Mouse (Mus musculus) megakaryocyte-erythroid progenitor cell, adult 5-6 weeks (primary cell): ENCODE measurements at regions not wholly inside any gene's neighbourhood (a gene's known extent, or its start where the extent isn't known, plus 50 kb on each side); places are given as distances from the start of the nearest gene placed in this dataset.

Experiments used
- ATAC-seq: replicated peaks from 2 replicates; pipeline ENCODE4 v1.8.0; 2016; ENCODE audit warnings: mild to moderate bottlenecking, inconsistent platforms; ENCODE audit not compliant: severe bottlenecking, poor library complexity, low FRiP score, low TSS enrichment

DNA sequence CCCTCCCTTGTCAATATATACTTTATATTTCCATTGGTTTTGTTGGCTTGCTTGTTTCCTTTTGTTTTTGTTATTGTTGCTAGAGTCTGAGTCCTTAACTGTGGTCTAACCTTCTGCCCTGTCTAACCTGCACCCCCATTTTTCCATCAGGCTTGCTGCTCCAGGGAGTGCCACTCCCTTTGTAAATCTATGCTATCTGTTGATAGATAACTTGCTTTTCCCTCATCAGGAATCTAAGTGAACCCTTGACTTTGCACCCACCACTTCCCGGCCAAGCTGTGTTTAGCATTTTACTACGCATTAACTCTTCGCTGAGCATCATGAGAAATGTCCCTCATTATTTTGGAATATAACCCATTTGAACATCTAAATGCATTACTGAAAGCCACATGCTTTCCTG, 193.8 kb upstream of the Mctp2 start:
- no peak for ATAC-seq

DNA sequence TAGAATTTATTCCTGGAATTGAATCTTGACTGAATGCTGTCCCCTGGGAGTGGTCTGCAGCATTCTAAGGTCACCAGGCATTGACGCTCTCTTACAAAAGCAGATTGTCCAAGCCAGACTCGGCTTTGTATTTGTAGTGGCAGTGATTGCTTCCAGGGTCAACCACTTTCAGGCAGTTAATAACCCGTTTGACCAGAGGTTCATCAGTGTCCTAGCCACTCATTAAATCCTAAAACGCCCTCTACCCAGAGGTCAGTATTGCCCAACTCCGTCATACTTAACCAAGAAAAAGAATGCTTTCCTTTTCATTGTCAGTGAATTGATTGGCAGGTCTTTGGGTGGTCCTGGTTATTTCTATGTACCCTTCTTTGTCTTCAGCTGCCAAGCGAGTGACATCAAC, 194.6 kb upstream of the Mctp2 start:
- no peak for ATAC-seq

DNA sequence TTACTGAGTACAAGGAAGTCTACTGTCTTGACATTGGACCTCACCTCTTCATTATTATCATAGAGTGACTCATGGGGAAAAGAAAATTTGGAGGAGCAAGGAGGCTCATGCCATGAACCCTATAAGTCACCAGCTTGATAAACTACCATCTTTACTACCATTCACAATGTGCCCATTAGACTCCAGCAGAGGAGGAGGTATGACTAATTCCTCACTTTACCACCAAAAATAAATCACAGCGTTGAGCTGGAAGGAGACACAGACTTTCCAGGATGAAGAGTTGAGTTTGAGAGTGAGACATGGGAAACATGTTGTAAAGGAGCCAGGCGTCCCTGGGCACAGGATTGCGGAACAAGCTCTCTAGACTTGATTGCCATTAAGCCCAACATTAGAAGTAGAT, 195.0 kb upstream of the Mctp2 start:
- no peak for ATAC-seq

DNA sequence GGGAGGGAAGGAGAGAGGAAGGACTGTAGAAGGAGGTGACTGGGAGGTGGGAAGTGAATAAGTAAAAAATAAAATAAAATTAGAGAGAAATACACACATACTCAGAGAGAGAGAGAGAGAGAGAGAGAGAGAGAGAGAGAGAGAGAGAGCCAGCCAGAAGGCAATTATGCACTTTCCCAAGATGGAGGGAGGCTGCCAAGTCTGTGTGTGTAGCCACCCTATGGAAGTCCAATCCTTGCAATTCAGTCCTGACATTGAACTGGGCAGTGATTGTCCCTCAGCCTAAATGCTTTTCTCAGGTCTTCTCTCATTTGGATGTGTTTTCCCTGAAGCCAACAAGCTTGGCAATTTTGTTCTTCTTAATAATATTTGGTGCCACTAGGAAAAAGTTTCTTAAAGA, 197.3 kb upstream of the Mctp2 start:
- ATAC-seq: no peak

DNA sequence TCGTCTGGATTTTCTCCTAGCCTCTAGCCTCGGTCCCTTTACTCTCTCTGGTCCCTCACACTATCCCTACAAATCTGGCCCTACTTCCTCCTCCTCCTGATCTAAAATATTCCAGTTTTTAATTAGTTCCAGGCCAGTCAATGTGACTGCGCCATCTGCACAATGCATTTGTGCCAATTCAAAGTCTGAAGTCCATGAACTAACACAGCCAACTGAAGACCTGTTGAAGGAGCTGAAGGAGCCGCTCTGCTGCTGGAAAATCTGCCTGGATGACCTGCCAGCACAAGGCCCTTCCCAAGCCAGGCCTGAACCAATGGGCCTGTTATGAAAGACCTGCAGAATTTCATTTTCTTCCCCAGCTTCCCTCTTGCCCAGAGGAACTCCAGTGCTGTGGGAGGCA, 197.9 kb upstream of the Mctp2 start:
- no peak for ATAC-seq

DNA sequence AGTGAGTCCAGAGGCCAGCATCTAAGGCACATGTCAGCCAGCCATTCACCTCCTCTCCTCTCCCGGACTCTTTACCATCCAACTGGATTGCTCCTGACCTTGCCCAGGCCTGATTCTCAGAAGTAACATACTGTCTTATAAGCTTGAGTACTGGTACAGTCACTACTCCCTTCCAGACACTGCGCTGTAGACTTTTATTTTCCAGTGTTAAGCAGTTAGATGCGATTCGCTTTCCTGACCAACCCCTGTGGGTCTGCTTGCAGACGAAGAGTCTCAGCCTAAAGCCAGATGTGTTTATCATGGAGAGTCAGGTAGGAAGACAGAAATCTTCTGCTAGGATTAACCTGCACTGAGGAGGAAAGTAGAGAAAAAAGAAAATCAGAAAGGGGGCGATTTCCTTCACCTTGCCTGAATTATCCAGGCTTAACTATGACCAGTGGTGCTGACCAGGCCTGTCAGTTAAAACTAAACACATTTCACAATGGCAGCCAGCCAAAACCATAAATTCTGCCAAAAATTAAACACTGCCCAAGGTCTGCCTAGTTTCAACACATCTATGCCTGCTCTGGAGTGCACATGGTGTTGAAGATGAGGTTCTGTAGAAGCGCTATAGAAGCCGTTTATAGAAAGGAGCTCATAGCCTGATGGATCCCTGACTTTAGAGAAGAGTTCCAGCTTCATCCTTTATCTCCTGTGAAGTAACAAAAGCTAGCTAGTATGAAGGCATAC, 199.5 kb upstream of the Mctp2 start:
- no peak for ATAC-seq

DNA sequence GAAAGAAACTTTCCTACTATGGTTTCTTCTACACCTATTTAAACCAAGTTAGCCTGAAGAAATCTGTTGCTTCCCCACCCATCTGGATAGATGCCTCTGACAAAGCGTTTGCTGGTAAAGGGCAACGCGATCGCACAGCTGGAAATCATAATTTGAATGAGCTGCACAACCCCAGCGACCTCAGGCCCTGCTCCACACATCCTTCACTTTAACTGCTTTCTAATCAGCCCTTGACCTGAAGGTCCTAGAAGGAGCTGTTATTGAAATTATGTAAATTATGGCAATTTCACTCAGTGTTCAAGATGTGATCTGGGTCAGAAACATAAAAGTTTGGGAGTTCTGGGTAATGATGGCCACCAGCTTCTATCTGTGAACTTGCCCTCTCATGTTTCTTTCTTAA, 201.5 kb upstream of the Mctp2 start:
- ATAC-seq: no peak

DNA sequence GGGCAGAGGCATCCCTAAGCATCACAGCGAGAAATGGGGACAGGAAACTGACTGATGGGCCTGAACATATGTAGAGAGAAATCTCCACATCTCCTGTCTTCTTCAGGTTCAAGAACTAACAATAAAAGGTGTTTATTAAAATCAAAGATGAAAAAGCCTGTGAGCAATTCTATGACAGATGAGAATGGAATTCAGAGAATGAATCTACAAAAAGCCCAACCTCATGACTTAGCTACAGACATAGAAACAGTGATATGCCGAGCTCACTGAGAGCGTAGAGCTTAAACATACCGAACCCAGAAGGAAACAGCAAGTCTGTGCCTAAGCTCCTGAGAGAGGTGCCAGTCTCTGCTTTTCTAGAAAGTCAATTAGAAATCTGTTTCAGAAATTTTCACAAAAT, 203.7 kb upstream of the Mctp2 start:
- no peak for ATAC-seq

DNA sequence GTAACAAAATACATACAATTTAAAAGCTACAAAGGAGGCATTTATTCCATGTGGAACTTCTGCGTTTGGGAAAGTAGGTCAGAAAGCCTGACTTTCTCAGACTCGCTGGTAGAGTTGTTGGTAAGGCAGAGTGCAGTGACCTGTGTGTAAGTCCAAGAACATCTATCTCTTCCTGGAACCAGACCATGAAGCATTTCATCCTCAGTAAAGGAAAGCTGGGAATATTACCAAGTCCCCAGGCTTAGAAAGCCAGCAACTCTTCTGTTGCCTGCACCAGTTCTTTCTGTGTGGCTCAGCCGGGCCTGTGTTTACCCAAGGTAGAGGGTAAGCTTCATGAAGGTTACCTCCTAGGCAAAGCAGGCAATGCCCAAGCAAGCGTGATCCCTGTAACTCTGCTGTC, 207.0 kb upstream of the Mctp2 start:
- ATAC-seq: no peak

DNA sequence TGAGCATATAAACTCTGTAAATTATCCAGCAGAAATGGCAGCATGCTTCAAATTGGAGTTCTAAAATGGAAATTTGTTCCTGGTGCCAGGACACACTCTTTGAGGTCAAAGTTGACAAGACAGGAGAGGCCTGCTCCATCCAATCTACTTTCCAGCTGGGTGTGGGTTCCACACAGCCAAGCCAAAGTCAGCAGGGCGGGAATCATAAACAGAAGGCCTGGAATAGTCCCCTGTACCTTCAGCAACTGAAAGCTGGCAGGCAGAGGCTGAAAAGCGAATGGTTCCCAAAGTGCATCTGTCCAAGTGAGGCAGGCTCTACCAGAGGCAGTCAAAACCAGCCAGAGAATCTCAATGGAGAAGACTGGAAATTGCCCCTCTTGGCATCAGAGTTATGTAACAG, 208.4 kb upstream of the Mctp2 start:
- no peak for ATAC-seq

DNA sequence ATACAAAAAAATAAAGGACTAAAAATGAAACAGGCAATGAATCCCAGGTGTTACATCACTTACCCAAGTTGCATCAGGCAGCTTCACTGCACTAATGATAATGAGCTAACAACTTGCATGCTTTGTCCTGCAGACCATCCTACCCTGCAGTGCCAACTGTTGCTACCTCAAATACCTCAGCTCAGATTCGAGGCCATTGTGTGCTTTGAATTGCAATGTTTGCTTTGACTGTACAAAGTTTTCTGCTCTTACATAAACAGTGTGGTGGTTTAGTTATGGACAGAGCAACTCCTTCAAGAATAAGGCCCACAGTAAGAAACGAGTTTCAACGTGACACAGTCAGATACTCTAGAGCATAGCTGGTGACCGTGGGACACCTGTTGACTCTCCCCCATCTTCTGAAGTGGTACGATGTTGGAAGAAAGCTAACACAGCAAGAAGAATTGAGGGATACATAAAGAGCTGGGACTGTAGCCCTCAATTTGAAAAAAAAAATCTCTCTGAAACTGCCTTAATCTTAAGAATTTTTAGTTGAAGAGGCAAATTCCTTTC, 212.1 kb upstream of the Mctp2 start:
- ATAC-seq: no peak

DNA sequence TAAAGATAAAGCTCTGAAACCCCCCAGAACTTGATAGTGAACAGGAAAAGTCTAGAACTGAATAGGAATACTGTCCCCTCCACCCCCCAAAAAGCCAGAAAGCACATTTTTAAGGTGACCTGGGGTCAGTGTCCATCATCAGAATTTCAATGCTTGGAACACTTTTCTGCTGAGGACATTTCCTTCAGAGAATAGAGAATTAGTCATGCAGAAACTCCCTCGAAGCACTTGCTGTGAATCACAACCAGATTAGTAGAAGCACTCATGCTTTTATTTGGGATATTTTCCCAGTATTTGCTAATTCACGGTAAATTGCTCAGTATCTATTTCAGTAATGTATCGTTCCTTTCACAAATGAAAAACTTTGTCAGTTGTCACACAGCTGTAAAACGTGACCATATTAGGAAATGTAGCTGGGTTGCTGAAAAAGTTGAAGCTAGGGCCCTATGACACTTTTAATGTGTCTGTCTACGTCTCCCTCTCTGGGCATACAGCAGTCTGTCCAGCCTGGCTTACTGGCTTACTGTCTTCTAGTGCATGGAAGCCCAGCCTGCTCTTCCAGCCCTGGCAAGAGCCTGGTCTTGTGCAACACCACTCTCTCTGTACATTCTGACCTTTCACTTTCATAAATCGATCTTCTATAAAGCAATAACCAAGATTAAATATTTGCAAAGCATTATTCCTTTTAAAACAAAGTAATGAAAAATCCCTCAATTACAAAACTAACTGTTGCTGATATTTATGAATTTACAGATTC, 213.1 kb upstream of the Mctp2 start:
- no peak for ATAC-seq

DNA sequence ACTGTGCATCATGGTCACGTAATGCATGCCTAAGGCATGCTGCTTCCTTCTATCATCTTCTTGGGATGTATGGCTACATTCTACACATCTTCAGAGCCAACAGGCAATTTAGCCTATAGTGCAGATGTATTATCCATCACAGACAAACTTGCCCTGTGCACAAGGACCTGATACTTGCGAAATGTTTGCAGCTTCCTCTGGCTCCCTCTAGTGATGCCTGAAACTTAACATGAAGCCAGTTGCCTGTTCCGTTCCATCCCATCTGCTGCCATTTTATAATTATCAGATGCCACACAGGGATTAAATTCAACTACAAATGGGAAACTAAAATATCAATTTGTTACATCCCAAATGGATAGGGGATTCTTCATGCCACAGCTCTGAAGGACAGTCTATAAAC, 222.5 kb upstream of the Mctp2 start:
- ATAC-seq: no peak

DNA sequence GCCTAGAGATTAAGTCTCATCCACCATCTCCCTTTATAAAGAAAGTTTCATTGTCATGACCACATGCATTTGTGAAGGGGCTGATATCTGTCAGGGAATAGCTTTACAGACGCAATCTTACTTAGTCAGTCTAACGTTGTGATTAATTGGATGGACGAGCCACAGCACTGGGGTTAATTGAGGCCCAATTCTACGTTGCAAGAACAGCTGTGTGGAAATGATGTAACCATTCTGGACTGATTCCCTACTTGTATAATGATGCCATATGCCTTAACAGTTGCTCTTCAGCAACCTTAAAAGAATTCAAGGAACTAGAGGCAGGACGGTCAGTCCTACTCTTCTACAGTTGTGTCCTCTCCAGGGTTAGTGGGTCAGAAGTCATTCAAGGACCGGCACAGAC, 231.9 kb upstream of the Mctp2 start:
- no peak for ATAC-seq

DNA sequence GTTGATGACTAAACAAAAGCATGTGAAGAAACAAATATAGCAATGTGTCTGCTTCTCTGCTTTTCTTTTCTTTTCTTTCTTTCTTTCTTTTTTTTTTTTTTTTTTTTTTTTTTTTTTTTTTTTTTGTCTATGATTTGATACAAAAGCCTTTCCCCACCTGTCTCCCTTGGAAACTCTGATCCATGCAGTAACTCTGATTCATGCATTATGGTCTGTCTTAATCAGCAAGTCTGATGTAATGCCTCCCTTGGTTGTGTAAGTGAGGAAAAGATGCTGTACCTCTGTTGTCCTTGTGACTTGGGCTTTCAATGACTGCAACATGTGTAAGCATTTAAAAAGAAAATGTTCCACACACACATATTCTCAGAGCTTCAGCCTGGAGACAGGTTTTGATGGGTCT, 233.5 kb upstream of the Mctp2 start:
- no peak for ATAC-seq

DNA sequence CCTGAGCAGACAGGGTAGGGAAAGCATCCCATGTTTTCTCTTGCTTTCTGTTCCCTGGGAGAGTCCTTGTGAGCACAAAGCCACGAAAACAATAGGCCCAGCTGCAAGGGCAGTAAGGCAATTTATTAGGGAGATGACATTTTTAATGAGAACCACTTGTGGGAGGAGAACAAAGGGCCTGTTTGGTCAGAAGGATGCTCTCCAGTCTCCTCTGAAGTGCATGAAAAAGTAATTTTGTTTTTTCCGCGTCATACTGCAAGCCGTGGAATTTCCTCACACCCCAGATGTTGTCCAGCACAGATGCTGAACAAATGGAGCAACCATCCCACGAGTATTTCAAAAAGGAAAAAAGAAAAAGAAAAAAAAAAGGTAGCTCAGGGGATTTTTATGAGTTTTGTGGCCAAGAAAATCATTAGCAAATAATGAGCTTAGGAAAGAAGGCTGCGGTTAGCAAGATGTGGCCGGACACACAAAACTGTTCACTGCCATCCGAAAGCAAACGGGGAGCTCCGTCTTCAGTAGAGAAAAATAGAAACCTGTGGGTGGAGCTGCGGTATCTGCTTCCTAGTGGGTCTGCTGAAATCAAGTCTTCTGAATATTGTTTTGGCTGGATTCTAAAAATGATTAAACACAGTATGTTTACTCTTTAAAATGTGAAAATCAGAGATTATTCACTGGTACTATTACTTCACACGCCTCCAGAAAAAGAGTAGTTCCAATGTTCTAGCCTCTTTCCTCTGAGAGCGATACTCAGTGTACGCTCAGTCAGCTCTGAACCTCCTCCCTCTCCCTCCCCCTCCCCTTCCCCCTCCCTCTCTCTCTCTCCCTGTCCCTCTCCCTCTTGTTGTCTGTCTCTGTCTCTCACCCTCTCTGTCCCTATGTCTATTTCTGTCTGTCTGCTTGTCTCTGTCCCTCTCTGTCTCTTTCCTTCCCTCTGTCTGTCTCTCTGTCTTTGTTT, 235.4 kb upstream of the Mctp2 start:
- no peak for ATAC-seq

DNA sequence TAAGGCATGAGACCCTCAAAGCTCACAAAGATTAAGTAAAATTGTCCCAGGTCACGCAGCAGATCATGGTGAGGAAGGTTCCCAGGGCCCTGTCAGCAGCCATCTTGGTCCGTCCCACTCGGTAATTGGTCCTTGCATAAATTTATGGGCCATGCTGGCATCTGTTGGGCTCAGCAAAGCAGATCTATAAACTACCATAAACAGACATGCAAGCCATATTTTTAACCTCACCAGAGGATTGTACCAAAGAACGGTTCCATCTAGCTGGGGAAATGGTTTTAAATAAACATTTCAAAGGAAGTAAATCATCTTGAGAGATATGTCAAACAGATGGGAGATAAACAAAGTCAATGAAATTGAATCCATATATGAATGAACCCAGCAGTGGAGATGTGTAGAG, 237.1 kb upstream of the Mctp2 start:
- no peak for ATAC-seq

DNA sequence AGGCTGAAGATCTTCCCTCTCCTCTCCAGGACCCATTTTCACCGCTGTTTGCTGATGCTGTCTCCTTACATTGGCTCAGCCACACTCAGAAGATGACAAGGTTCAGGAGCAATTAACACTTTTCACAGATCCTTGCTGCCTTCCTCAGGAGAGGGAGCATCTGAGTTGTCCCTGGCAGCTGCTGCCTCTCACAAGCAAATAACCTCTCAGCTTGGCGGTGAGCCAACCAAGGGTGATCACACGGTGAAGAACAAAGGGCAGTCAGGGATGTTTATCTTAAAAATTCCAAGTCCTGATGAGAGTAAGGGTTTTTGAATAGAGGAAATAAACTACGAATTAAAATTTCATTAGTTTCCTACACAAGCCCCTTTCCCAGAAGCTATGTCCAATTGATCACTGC, 237.5 kb upstream of the Mctp2 start:
- no peak for ATAC-seq

DNA sequence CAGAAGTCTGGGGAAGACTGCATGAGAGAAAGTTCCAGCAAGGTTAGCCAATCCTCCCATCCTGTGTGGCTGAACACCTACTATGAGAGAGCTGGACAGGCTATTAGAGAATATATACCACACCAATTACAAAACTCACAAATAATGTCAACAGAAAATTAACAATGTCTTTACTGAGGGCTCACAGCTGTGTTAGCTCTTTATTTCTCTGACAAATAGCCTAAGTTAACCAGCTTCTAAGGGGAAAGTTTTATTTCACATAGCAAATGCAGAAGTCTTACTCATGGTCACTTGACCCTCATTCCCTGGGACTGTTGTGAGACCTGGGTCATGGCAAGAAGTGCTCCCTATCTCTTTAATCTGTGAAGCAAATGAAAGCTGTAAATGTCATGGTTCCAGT, 261.0 kb upstream of the Mctp2 start:
- ATAC-seq: no peak

DNA sequence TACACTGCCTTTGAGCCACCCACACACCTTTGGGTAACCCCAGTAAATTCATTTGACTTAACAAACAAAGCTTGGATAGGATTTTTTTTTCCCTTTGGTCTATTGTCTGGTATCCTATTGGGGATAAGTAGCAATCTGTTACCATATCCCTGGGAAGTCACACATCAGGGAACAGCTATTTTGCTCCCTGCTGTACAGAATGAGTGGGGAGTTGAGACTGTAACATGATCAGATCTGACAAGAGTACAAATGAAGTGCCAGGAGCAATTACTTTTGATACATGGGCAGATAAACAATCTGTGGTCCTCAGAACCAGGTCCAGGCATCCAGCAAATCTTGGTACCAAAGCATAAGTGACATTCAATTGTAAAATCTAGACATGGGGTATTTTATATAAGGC, 262.8 kb upstream of the Mctp2 start:
- ATAC-seq: no peak
